Mouse (Mus musculus) liver, postnatal 0 days (tissue): ENCODE data around the gene Pxmp4. TPM values are rescaled to one million over a fixed set of nuclear protein-coding genes. Genes with fewer than 3 reads are reported as not detected.

ENCODE experiments used
- ATAC-seq: fragments of 200-750 bp; cut with Nextera tagmentation; 2 replicates; pipeline ENCODE4 v1.8.0; 2017; ENCODE audit warnings: mild to moderate bottlenecking, moderate library complexity
- DNase-seq: peaks from one replicate; pipeline ENCODE4 v3.0.0-alpha.2; 2016
- H3K27ac ChIP-seq: fragments of 300-500 bp; sonication (generic); 2 replicates; pipeline ENCODE4 v1.5.1; 2014; ENCODE audit warnings: antibody characterized with exemption, moderate library complexity, mild to moderate bottlenecking, low read depth
- H3K27me3 ChIP-seq: fragments of 300-500 bp; sonication (generic); 2 replicates; pipeline ENCODE4 v1.6.1; 2014; ENCODE audit warnings: low read length, control low read depth, mixed read lengths; ENCODE audit not compliant: insufficient read depth
- H3K36me3 ChIP-seq: fragments of 300-500 bp; sonication (generic); replicated peaks from 2 replicates; pipeline ENCODE4 v1.6.1; 2014; ENCODE audit warnings: mild to moderate bottlenecking, control low read depth, low read length, moderate library complexity, mixed read lengths; ENCODE audit not compliant: insufficient read depth
- H3K4me1 ChIP-seq: fragments of 300-500 bp; sonication (generic); 2 replicates; pipeline ENCODE4 v1.6.1; 2014; ENCODE audit warnings: antibody characterized with exemption, mild to moderate bottlenecking, control low read depth; ENCODE audit not compliant: insufficient read depth
- H3K4me2 ChIP-seq: fragments of 300-500 bp; sonication (generic); 2 replicates; pipeline ENCODE4 v1.6.1; 2014; ENCODE audit warnings: low read depth, mild to moderate bottlenecking, low read length, moderate library complexity, mixed read lengths
- H3K4me3 ChIP-seq: fragments of 300-500 bp; sonication (generic); 2 replicates; pipeline ENCODE4 v1.5.1; 2014; ENCODE audit warnings: low read depth, low read length
- H3K9ac ChIP-seq: fragments of 300-500 bp; sonication (generic); replicated peaks from 2 replicates; pipeline ENCODE4 v1.6.1; 2014; ENCODE audit warnings: mild to moderate bottlenecking, moderate library complexity
- H3K9me3 ChIP-seq: fragments of 300-500 bp; sonication (generic); 2 replicates; pipeline ENCODE4 v1.6.1; 2016; ENCODE audit warnings: mild to moderate bottlenecking, control low read depth, low read length, mixed read lengths
- CTCF ChIP-seq: sonication (generic); IDR thresholded peaks from 2 replicates; pipeline ENCODE4 v1.5.1; 2016; ENCODE audit warnings: antibody characterized with exemption, low read depth
- EP300 ChIP-seq: IDR thresholded peaks from 2 replicates; pipeline ENCODE4 v1.6.1; 2016; ENCODE audit warnings: antibody characterized with exemption, low read depth, mild to moderate bottlenecking
- WGBS: fragments of 180-500 bp; shearing (Covaris S2); extraction: QIAGEN DNeasy Blood & Tissue Kit; methylation state at CpG from one replicate; pipeline ENCODE4 v1.1.7; 2014; ENCODE audit not compliant: insufficient replicate concordance; 5-methylcytosine and 5-hydroxymethylcytosine counted together
- polyA plus RNA-seq: library from polyadenylated mRNA; unstranded; fragments of >200 nt; fragmentation: Nextera tagmentation; extraction: Ambion mirVana; gene quantifications from 2 replicates; pipeline ENCODE4 v1.2.1, GENCODE M21; 2015

Pxmp4 gene
- polyA plus RNA-seq, 1 experiment from 2014 or later, result 68.5 TPM

- Histone ChIP-seq H3K9me3 (no peaks in the 10 kb centered on the region), H3K4me2 (peak overlapping the region; percentile 63), H3K27ac (no peak overlapping the region), H3K4me1 (peaks cover 26% of the 10 kb centered on the region), H3K9ac (0 out of 2 replicates have a peak overlapping the region, but pooled peaks have one; percentile 12), H3K4me3 (peak overlapping the region; percentile 31), H3K27me3 (peaks cover 22% of the 10 kb centered on the region), H3K36me3 (no peaks in the 10 kb centered on the region)
- no peak for TF ChIP-seq EP300
- peak; percentile 78 for TF ChIP-seq CTCF
- ATAC-seq (peak; percentile 50), DNase-seq (peak; percentile 73)
- WGBS, result 22% methylated on average over 27 of the region's 27 CpGs
Observed at GRCm38 (mm10) chr2:154552424-154552907, 51.0 kb downstream of the Pxmp4 start.

DNA sequence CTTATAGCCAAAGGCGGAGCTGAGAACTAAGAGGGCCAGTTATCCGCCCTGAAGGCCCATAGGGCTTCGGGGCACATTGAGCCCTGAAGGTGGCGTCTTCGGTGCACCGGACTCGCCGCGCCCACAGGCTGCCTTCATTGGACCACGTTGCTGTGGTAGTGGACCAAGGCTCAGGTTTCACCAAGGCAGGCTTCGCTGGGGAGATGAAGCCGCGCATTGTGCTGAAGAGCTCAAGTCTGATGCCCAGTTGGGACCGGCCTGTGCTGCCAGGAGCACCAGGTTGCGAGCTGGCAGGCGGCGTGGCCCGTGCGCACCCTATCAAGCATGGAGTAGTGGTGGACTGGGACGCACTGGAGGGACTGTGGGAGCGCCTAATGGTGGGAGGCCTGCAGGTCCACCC is 51.6 kb downstream of the Pxmp4 start:
- Histone ChIP-seq H3K4me2 (peak overlapping the region; percentile 63), H3K27me3 (peaks cover 22% of the 10 kb centered on the region), H3K9ac (no peak overlapping the region), H3K4me3 (peak overlapping the region; percentile 31), H3K36me3 (no peaks in the 10 kb centered on the region), H3K9me3 (no peaks in the 10 kb centered on the region), H3K27ac (no peak overlapping the region), H3K4me1 (peaks cover 21% of the 10 kb centered on the region)
- WGBS, result 42% methylated on average over 21 of the region's 21 CpGs
- TF ChIP-seq CTCF (no peak), EP300 (no peak)
- ATAC-seq (no peak), DNase-seq (no peak)

- TF ChIP-seq EP300 (no peak), CTCF (no peak)
- Histone ChIP-seq H3K9me3 (no peaks in the 10 kb centered on the region), H3K27me3 (peaks cover 22% of the 10 kb centered on the region), H3K4me3 (peak within 1 kb of the TSS; percentile 31), H3K9ac (0 out of 2 replicates have a peak within 1 kb of the TSS, but pooled peaks have one; percentile 12), H3K27ac (no peak within 1 kb of the TSS), H3K36me3 (no peaks in the 10 kb centered on the region), H3K4me2 (peak within 1 kb of the TSS; percentile 63), H3K4me1 (peaks cover 21% of the 10 kb centered on the region)
- ATAC-seq, result no peak
- no peak for DNase-seq
- WGBS, result 78% methylated on average over 4 of the region's 4 CpGs
Observed at GRCm38 (mm10) chr2:154551476-154551875, 52.0 kb downstream of the Pxmp4 start, which contains the start of gene Actl10. Actl10 (plus strand) TSS chr2:154551776.

- Histone ChIP-seq H3K4me3 (no peak overlapping the region), H3K36me3 (no peaks in the 10 kb centered on the region), H3K9me3 (no peaks in the 10 kb centered on the region), H3K27me3 (peaks cover 22% of the 10 kb centered on the region), H3K27ac (no peak overlapping the region), H3K9ac (no peak overlapping the region), H3K4me1 (peaks cover 21% of the 10 kb centered on the region), H3K4me2 (no peak overlapping the region)
- TF ChIP-seq EP300 (no peak), CTCF (no peak)
- WGBS, result 59% methylated on average over 2 of the region's 2 CpGs
- DNase-seq (no peak), ATAC-seq (no peak)
Observed at GRCm38 (mm10) chr2:154550937-154551336, 52.6 kb downstream of the Pxmp4 start.

DNA sequence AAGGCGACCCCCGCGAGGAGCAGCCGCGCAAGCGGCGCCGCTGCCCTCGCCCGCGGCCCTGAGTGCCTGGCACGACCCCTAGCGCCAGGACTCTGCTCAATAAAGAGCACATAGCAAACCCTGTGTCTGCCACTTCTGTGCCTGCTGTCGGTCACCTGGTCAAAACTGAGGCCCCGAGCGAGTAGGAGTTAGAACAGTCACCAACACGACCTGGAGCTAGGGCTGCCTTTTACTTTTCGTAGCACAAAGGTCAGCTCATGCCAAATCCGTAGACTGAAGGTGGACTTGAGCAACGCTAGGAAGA is 53.7 kb downstream of the Pxmp4 start:
- ATAC-seq (no peak), DNase-seq (no peak)
- H3K4me3 ChIP-seq, result peak overlapping the region; percentile 43
- no peak overlapping the region for H3K27ac ChIP-seq
- peak overlapping the region; percentile 84 for H3K4me2 ChIP-seq
- peaks cover 21% of the 10 kb centered on the region for H3K4me1 ChIP-seq
- 16% methylated on average over 20 of the region's 20 CpGs for WGBS
- no peaks in the 10 kb centered on the region for H3K36me3 ChIP-seq
- TF ChIP-seq EP300, result no peak
- TF ChIP-seq CTCF, result no peak
- peaks cover 22% of the 10 kb centered on the region for H3K27me3 ChIP-seq
- H3K9me3 ChIP-seq, result no peaks in the 10 kb centered on the region
- H3K9ac ChIP-seq, result 0 out of 2 replicates have a peak overlapping the region, but pooled peaks have one; percentile 35

DNA sequence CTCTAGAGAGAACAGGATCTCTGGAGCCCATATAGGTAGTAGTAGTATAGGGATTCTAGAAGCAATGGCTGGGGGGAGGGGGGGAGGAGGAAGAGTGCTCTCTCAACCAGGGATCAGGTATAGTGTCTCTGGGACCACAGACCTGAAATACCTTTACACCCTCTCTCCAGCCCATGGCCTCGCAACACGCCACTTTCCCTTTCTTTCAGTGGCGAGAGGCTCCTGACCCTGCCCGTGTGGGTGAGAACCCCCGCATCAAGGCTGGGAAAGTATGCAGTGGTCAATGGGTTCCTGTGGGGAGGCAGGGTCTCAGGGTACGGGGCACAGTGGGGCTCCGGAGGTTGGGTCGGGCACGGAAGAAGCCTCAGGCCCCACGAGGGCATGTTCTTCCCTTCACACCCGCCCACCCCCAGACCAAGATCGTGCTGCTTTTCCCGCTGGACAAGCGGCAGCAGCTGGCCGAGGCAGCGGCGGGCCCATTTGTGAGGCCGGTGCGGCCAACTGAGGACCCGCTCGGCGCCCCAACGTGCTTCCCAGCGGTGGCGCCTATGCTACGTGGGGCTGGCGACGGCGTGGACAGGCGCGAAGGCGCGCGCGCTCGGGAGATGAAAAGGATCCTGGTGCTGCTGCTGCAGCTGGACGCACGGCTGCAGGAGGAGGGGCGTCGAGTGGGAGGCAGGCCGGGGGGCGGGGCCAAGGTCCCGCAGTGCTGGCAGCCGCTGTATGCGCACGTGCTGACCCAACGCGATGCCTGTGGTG is 54.2 kb downstream of the Pxmp4 start:
- Histone ChIP-seq H3K4me3 (peak overlapping the region; percentile 43), H3K27me3 (peaks cover 22% of the 10 kb centered on the region), H3K4me2 (peak overlapping the region; percentile 84), H3K9ac (peak overlapping the region; percentile 35), H3K36me3 (no peaks in the 10 kb centered on the region), H3K9me3 (no peaks in the 10 kb centered on the region), H3K4me1 (peaks cover 21% of the 10 kb centered on the region), H3K27ac (0 out of 2 replicates have a peak overlapping the region, but pooled peaks have one; percentile 44)
- 6% methylated on average over 44 of the region's 48 CpGs for WGBS
- TF ChIP-seq CTCF, result no peak
- no peak for TF ChIP-seq EP300
- DNase-seq (peak; percentile 80), ATAC-seq (peak; percentile 30)
